Mouse (Mus musculus) brain, embryonic 14.5 days (tissue): Measurements from ENCODE around the gene Olfr1368.

ENCODE experiments used
- CTCF ChIP-seq: fragments of 200-500 bp; IDR thresholded peaks from 2 replicates; pipeline ENCODE4 v1.5.1; 2012; ENCODE audit warnings: inconsistent platforms, mild to moderate bottlenecking, moderate library complexity, borderline replicate concordance; ENCODE audit not compliant: insufficient read depth, insufficient read length; ENCODE audit errors: extremely low read depth
- POLR2A ChIP-seq: fragments of 200-500 bp; IDR thresholded peaks from 2 replicates; pipeline ENCODE4 v1.6.1; 2012; ENCODE audit warnings: mild to moderate bottlenecking, inconsistent platforms, borderline replicate concordance; ENCODE audit not compliant: poor library complexity, insufficient read depth, insufficient read length, severe bottlenecking; ENCODE audit errors: extremely low read depth

- no peak for TF ChIP-seq POLR2A
- TF ChIP-seq CTCF = no peak
Measured at GRCm38 (mm10) chr13:21155888-21156287, 10.2 kb upstream of the Olfr1368 start.
